Mouse (Mus musculus): ENCODE data around the gene Zdhhc14. TPM values are rescaled to one million over a fixed set of nuclear protein-coding genes. Genes with fewer than 3 reads are reported as not detected.

Gene Zdhhc14
- total RNA-seq, 1 experiment from 2014 or later, result 7.1 TPM

DNA sequence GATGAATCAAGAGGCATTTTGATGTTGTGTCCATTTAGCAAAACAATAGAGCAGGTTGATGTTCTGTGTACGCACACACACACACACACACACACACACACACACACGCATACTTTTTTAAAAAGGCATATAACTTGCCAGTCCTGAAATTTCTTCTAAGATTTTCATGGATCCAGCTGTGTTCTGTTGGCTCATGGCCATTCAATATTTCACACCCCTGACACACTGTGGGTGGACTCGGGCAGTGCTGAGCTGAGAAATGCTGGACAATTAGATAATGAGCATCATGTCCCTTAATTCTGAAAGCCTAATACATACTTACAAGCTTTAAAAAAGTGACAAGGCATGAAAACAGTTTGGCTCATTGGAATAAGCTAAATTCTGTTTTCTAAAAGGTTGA lies 200.3 kb downstream of the Zdhhc14 start:
- no peak for ATAC-seq (ENCODE audit: extremely low read depth, insufficient number of reproducible peaks, low FRiP score, poor library complexity, severe bottlenecking)

GRCm38 (mm10) chr17:5693256-5693655 lies 200.9 kb downstream of the Zdhhc14 start:
- no peak for ATAC-seq (ENCODE audit: extremely low read depth, insufficient number of reproducible peaks, low FRiP score, poor library complexity, severe bottlenecking)

GRCm38 (mm10) chr17:5698447-5699096 lies 206.2 kb downstream of the Zdhhc14 start:
- ATAC-seq (ENCODE audit: extremely low read depth, insufficient number of reproducible peaks, low FRiP score, poor library complexity, severe bottlenecking), result no peak

DNA sequence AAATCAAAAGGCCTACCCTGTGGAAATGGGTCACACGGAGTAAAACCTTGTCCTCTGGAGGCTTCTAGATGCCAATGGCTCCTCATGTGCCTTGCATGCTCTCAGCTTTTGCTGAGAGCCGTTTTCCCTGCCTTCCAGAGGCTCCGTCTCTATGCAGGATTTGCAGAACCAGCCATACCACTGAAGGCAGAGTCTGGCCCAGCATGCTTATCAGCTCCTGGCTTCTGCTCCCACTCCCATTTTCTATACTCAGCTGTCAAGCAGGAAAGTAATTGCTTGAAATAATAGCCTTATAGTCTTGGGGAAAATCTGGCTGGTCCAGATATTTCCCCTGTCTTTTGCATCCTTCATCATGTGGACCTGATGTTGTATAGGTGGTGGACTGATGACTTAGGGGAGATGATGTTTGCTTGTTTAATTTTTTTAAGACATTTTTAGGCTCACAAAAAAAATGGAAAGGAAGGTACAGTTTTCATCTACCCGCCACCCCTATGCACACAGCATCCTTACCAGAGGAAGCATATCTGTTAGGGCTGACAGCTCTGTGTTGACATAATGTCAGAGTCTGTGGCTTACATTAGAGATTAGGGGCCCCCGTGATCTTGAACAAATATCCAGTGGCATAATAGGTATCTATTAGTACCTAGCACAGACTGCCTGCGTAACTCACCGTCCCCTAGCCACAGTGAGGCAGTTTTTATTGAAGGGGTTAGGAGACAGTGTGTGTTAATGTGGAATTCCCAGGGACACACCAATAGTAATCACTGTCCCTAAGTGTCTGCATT lies 218.2 kb downstream of the Zdhhc14 start:
- no peak for ATAC-seq (ENCODE audit: extremely low read depth, insufficient number of reproducible peaks, low FRiP score, poor library complexity, severe bottlenecking)

GRCm38 (mm10) chr17:5711861-5712260 lies 219.5 kb downstream of the Zdhhc14 start:
- no peak for ATAC-seq (ENCODE audit: extremely low read depth, insufficient number of reproducible peaks, low FRiP score, poor library complexity, severe bottlenecking)

DNA sequence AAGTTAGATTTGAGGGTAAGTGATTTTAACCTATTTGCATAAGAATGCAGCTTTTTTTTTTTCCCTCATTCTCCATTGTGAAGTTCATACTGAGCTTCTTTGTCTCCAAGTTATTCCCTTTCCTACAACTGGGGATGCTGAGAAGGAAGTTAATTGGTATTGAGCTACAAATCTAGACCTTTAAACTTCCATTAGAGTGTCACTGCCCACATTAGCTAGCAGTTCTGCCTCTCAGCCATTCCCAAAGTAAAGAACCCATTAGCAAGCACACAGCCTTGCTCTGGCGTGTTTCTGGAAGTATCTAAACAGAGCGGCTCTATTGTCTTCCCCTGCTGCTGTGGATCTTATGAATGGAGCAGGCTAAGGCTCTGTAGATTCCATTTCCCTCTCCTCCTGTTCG lies 220.8 kb downstream of the Zdhhc14 start:
- no peak for ATAC-seq (ENCODE audit: extremely low read depth, insufficient number of reproducible peaks, low FRiP score, poor library complexity, severe bottlenecking)

GRCm38 (mm10) chr17:5716912-5717311 lies 224.6 kb downstream of the Zdhhc14 start:
- peak; percentile 55; the same call in 1 of the 2 replicates for ATAC-seq (ENCODE audit: extremely low read depth, insufficient number of reproducible peaks, low FRiP score, poor library complexity, severe bottlenecking)

DNA sequence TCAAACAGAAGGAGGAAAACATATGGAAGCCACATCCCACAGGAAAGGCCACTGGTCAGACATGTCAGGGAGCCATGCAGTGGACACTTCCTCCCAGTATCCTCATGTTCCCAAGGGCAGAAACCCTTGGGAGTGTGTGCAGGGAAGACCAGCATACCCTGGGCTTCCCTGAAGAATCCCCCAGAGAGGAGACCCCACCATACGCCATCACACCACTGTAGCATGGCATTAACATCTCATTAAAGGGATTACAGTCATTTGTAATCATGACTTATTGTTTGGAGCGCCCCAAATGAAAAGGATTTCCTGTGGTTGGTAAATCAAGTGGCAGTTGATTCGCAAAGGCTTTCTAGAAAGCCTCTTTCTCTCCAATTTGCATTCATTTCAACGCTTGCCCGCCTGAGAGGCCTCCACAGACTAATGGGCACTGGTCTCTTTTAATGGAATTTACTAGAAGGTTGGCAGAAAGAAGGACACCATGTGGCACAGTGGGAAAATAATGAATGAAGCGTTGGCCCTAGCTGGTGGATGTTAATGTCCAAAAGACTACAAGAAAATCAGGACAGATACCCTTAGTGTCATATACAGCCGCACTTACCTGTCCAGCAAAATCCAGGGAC lies 226.5 kb downstream of the Zdhhc14 start:
- no peak for ATAC-seq (ENCODE audit: extremely low read depth, insufficient number of reproducible peaks, low FRiP score, poor library complexity, severe bottlenecking)

- ATAC-seq (ENCODE audit: extremely low read depth, insufficient number of reproducible peaks, low FRiP score, poor library complexity, severe bottlenecking), result no peak
These were observed 230.4 kb downstream of the Zdhhc14 start for GRCm38 (mm10) chr17:5722802-5723201.

GRCm38 (mm10) chr17:5723601-5724189 lies 231.3 kb downstream of the Zdhhc14 start:
- ATAC-seq (ENCODE audit: extremely low read depth, insufficient number of reproducible peaks, low FRiP score, poor library complexity, severe bottlenecking), result no peak

- ATAC-seq (ENCODE audit: extremely low read depth, insufficient number of reproducible peaks, low FRiP score, poor library complexity, severe bottlenecking), result no peak
These were observed 237.3 kb downstream of the Zdhhc14 start for GRCm38 (mm10) chr17:5729587-5730125.

DNA sequence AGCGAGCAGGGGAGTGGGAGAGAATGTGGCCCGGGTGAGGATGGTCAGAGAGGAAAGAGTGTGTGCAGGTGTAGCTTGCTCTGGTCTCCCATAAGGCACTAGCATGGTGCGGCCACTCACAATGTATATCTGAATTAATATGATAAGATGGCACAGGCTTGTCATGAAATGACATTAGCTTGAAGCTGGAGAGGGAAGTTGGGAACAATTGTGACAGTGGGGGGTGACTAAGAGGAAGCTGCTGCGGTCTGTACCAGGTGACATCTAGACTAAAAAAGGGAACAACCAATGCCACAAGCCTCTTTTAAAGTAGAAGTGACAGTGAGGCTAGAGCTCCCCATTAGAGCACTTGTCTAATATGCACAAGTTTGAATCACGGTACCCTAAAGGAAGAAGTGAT lies 238.2 kb downstream of the Zdhhc14 start:
- ATAC-seq (ENCODE audit: extremely low read depth, insufficient number of reproducible peaks, low FRiP score, poor library complexity, severe bottlenecking), result peak; percentile 92

- peak; percentile 51 for ATAC-seq (ENCODE audit: extremely low read depth, insufficient number of reproducible peaks, low FRiP score, poor library complexity, severe bottlenecking)
These were observed 241.0 kb downstream of the Zdhhc14 start for GRCm38 (mm10) chr17:5733400-5733799.

DNA sequence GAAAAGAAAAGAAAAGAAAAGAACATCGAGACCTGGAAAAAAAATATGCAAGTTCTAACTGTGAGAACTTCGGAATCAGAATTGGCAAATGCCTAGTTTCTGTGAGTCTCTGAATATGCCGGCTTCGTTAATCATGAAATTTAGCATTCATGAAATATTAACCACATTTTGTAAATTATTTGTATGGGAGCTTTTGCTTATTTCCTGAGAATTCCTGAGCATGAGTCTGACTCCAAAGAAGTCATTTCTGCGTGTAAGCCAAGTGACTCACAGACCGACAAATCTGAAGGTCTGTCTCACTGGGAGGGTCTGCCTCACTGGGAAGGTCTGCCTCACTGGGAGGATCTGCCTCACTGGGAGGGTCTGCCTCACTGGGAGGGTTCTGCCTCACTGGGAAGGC lies 248.7 kb downstream of the Zdhhc14 start:
- ATAC-seq (ENCODE audit: extremely low read depth, insufficient number of reproducible peaks, low FRiP score, poor library complexity, severe bottlenecking), result no peak

DNA sequence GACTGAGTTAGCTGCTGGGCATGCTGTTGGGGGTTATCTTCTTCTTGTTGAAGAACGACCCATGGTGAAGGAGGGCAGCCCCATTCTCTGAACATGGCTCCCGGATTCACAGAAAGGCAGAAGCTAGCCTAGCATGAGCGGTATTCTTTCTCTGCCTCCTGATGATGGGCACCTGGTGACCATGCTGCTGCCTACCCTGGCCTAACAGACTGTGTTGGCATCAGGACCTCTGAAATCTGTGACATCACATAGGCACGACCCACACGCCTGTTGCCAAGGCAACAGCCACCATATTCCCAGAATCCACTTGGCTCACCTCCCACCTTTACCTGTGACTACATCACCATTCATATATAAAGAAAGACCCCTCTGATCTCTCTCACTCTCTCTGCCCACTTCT lies 251.7 kb downstream of the Zdhhc14 start:
- ATAC-seq (ENCODE audit: extremely low read depth, insufficient number of reproducible peaks, low FRiP score, poor library complexity, severe bottlenecking), result no peak

DNA sequence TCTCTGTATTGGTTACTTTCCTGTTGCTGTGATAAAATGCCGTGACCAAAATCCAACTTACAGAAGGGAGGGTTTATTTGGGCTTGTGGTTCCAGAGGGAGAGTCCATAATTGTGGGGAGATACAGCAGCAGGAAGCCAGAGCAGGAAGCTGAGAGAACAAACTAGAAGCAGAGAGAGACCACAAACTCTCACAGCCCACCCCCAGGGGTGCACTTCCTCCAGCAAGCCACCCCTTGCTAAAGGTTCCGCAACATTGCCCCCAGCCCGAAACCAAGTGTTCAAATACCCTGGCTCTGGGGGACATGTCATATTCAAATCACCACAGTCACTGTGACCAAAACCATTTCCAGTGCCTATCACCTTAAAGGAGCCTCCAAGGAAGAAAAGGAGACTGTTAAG lies 254.0 kb downstream of the Zdhhc14 start:
- ATAC-seq (ENCODE audit: extremely low read depth, insufficient number of reproducible peaks, low FRiP score, poor library complexity, severe bottlenecking), result no peak

- ATAC-seq (ENCODE audit: extremely low read depth, insufficient number of reproducible peaks, low FRiP score, poor library complexity, severe bottlenecking), result no peak
These were observed 255.5 kb downstream of the Zdhhc14 start for GRCm38 (mm10) chr17:5747539-5748500.

DNA sequence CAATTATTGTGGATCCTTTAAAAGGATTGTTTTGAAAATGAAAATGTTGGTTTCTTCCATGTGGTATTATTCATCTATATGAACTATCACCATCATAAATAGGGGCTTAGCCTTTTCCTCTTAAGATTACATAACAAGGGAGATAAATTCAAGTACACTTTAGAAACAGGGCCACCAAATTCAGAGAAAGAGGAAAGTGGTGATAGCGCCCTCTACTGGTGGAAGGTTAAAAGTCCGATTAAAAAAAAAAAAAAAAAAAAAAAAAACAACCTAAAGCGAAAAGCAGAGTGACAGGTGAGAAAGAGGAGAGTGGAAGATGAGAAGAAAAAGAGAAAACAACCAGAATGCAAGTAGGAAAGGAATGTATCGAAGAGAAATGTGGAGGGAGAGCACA lies 256.1 kb downstream of the Zdhhc14 start:
- no peak for ATAC-seq (ENCODE audit: extremely low read depth, insufficient number of reproducible peaks, low FRiP score, poor library complexity, severe bottlenecking)
